Comparison of ENCODE assay signal across 12 mouse cellular contexts in the genomic region with DNA sequence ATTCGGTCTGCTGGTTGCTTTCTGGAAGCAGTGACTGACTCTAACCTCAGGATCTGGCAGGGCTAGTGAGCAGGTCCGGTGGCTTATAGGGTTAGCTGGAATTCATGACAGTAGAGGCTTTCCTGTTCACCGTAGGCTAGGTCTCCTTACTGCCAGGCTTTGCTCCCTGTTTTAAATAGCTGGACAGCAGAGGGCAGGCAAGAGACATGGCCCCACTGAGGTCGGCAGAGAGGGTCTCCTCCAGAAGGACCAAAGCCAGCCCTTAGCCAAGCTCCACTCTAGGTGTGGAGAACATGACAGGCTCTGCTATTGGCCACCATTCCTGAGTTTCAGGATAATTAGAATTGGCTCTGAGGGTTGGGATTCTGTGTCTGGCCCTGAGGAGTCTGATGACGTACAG.
DNase-seq lines count a peak whose midpoint lies in the region; ATAC-seq and TF ChIP-seq lines count a peak whose summit lies in the region.
"Had no signal": no experiment of that assay in that cellular context is flagged by ENCODE, and none has a peak within 500 bp of the region (broad histone marks: within the 10 kb centered on the region; RNA-seq: fewer than 3 reads in every experiment).

No protein-coding gene starts in this region.

- no peak overlapping the region for H3K9ac ChIP-seq in intestine, postnatal 0 days (ENCODE audit: low read depth, low read length)
- H3K9ac ChIP-seq in intestine, embryonic 15.5 days, result no peak overlapping the region
- H3K9ac ChIP-seq in liver, embryonic 14.5 days (replicated peaks), result no peak overlapping the region
- H3K9ac ChIP-seq in liver, embryonic 12.5 days, result no peak overlapping the region
- no peak overlapping the region for H3K9ac ChIP-seq in MEL (ENCODE audit: control insufficient read depth, low read depth, low read length, poor library complexity, severe bottlenecking)
- H3K9ac ChIP-seq: hindbrain, embryonic 14.5 days; liver, embryonic 15.5 days had no signal

- no peaks in the 10 kb centered on the region for H3K79me2 ChIP-seq in MEL (ENCODE audit: control insufficient read depth, insufficient read depth, low read length, poor library complexity)

- ATAC-seq in intestine, postnatal 0 days, result no peak
- ATAC-seq in intestine, embryonic 15.5 days, result no peak
- no peak for ATAC-seq in liver, embryonic 14.5 days (ENCODE audit: insufficient read depth)
- ATAC-seq in liver, embryonic 12.5 days, result no peak

- no peak overlapping the region for H3K27ac ChIP-seq in intestine, postnatal 0 days (ENCODE audit: low read depth, low read length)
- H3K27ac ChIP-seq in intestine, embryonic 15.5 days, result no peak overlapping the region
- H3K27ac ChIP-seq in liver, embryonic 14.5 days, result no peak overlapping the region
- H3K27ac ChIP-seq in liver, embryonic 12.5 days, result no peak overlapping the region
- no peak overlapping the region for H3K27ac ChIP-seq in MEL (ENCODE audit: control insufficient read depth, low read depth, low read length)
- no peak overlapping the region for H3K27ac ChIP-seq in embryonic facial prominence, embryonic 10.5 days (replicated peaks)
- H3K27ac ChIP-seq: hindbrain, embryonic 14.5 days; liver, embryonic 15.5 days had no signal

- intact Hi-C loops in left cerebral cortex, postnatal 25 days (cut with DNase I), result no loop called here

- DNase-seq in liver, embryonic 14.5 days (ENCODE audit: low read depth in 3 of 3, low spot score in 3 of 3), result no peak
- peak; percentile 28 for DNase-seq in MEL (ENCODE audit: low read depth, low spot score)
- peak; percentile 26 for DNase-seq in embryonic facial prominence, embryonic 10.5 days (ENCODE audit: low spot score)
- DNase-seq in left cerebral cortex, postnatal 25 days (ENCODE audit: low spot score in 2 of 2), result no peak
- DNase-seq: spleen, adult 18-20 months; thymus, adult 2 months had no signal

- TF ChIP-seq EP300 in liver, embryonic 14.5 days (IDR thresholded peaks at IDR 0.05; ENCODE audit: low read depth), result no peak
- no peak for TF ChIP-seq EP300 in MEL (IDR thresholded peaks at IDR 0.05; ENCODE audit: low read depth in 1 of 2, low read length in 2 of 2)

- H3K27me3 ChIP-seq in intestine, postnatal 0 days (replicated peaks; ENCODE audit: control insufficient read depth, insufficient read depth, low read length), result no peaks in the 10 kb centered on the region
- H3K27me3 ChIP-seq in intestine, embryonic 15.5 days (replicated peaks), result no peaks in the 10 kb centered on the region
- H3K27me3 ChIP-seq in liver, embryonic 14.5 days (ENCODE audit: control insufficient read depth, insufficient read depth, low read length), result no peaks in the 10 kb centered on the region
- no peaks in the 10 kb centered on the region for H3K27me3 ChIP-seq in liver, embryonic 12.5 days (replicated peaks)
- no peaks in the 10 kb centered on the region for H3K27me3 ChIP-seq in MEL (ENCODE audit: control insufficient read depth in 1 of 2, insufficient read depth in 2 of 2, low read length in 2 of 2)
- H3K27me3 ChIP-seq in embryonic facial prominence, embryonic 10.5 days (replicated peaks; ENCODE audit: low read depth, poor library complexity, severe bottlenecking), result no peaks in the 10 kb centered on the region; the same call in 1 of the 2 replicates
- H3K27me3 ChIP-seq: liver, embryonic 15.5 days had no signal

- no peak overlapping the region for H3K4me3 ChIP-seq in intestine, postnatal 0 days (ENCODE audit: low read depth, low read length)
- H3K4me3 ChIP-seq in intestine, embryonic 15.5 days (replicated peaks), result no peak overlapping the region
- H3K4me3 ChIP-seq in liver, embryonic 14.5 days (ENCODE audit: insufficient read depth in 1 of 2, low read depth in 2 of 2, low read length in 2 of 2), result no peak overlapping the region
- H3K4me3 ChIP-seq in liver, embryonic 12.5 days, result no peak overlapping the region
- no peak overlapping the region for H3K4me3 ChIP-seq in MEL (ENCODE audit: control insufficient read depth in 1 of 2, insufficient read depth in 1 of 2, low read depth in 2 of 2, low read length in 2 of 2)
- no peak overlapping the region for H3K4me3 ChIP-seq in embryonic facial prominence, embryonic 10.5 days
- H3K4me3 ChIP-seq: erythroblast, embryonic 14.5 days; liver, embryonic 15.5 days had no signal

- no peaks in the 10 kb centered on the region for H3K9me3 ChIP-seq in intestine, postnatal 0 days (ENCODE audit: control insufficient read depth)
- no peaks in the 10 kb centered on the region for H3K9me3 ChIP-seq in intestine, embryonic 15.5 days
- H3K9me3 ChIP-seq in liver, embryonic 14.5 days (ENCODE audit: control insufficient read depth, low read length), result no peaks in the 10 kb centered on the region
- no peaks in the 10 kb centered on the region for H3K9me3 ChIP-seq in liver, embryonic 12.5 days (replicated peaks)
- no peaks in the 10 kb centered on the region for H3K9me3 ChIP-seq in MEL (replicated peaks; ENCODE audit: insufficient read depth, low read length)
- H3K9me3 ChIP-seq in embryonic facial prominence, embryonic 10.5 days, result no peaks in the 10 kb centered on the region
- H3K9me3 ChIP-seq: liver, embryonic 15.5 days had no signal

- H3K4me2 ChIP-seq in intestine, postnatal 0 days (replicated peaks; ENCODE audit: low read depth), result no peak overlapping the region
- no peak overlapping the region for H3K4me2 ChIP-seq in intestine, embryonic 15.5 days (replicated peaks)
- H3K4me2 ChIP-seq in liver, embryonic 14.5 days (ENCODE audit: low read depth), result no peak overlapping the region
- H3K4me2 ChIP-seq in liver, embryonic 12.5 days, result no peak overlapping the region
- H3K4me2 ChIP-seq: hindbrain, embryonic 14.5 days; liver, embryonic 15.5 days had no signal

- 72% methylated on average over 5 of the region's 5 CpGs for WGBS in intestine, postnatal 0 days
- WGBS in intestine, embryonic 15.5 days, result 67% methylated on average over 5 of the region's 5 CpGs
- 47% methylated on average over 5 of the region's 5 CpGs for WGBS in liver, embryonic 14.5 days (ENCODE audit: insufficient replicate concordance)
- WGBS in liver, embryonic 12.5 days (ENCODE audit: insufficient replicate concordance), result 50% methylated on average over 5 of the region's 5 CpGs
- WGBS in embryonic facial prominence, embryonic 10.5 days, result 68% methylated on average over 5 of the region's 5 CpGs

- TF ChIP-seq RAD21 in MEL (IDR thresholded peaks at IDR 0.05; ENCODE audit: low read depth, low read length), result peak; percentile 56

- no peaks in the 10 kb centered on the region for H3K36me3 ChIP-seq in intestine, postnatal 0 days (ENCODE audit: control insufficient read depth, insufficient read depth)
- H3K36me3 ChIP-seq in intestine, embryonic 15.5 days, result no peaks in the 10 kb centered on the region
- no peaks in the 10 kb centered on the region for H3K36me3 ChIP-seq in liver, embryonic 14.5 days (replicated peaks; ENCODE audit: control insufficient read depth, insufficient read depth, low read depth)
- no peaks in the 10 kb centered on the region for H3K36me3 ChIP-seq in liver, embryonic 12.5 days
- peaks cover 0 to 16% of the 10 kb centered on the region in 2 experiments; a peak in 2 of 4 replicates for H3K36me3 ChIP-seq in MEL (ENCODE audit: control insufficient read depth in 1 of 2, insufficient read depth in 2 of 2, low read length in 2 of 2)
- no peaks in the 10 kb centered on the region for H3K36me3 ChIP-seq in embryonic facial prominence, embryonic 10.5 days (replicated peaks)
- H3K36me3 ChIP-seq: liver, embryonic 15.5 days had no signal

- TF ChIP-seq POLR2A in MEL (IDR thresholded peaks at IDR 0.05; ENCODE audit: control insufficient read depth in 1 of 2, insufficient read depth in 1 of 2, low read depth in 1 of 2, low read length in 2 of 2, poor library complexity in 1 of 2), result no peak

- H3K4me1 ChIP-seq in intestine, postnatal 0 days (replicated peaks; ENCODE audit: control insufficient read depth, insufficient read depth, low read length), result no peaks in the 10 kb centered on the region
- H3K4me1 ChIP-seq in intestine, embryonic 15.5 days (replicated peaks), result no peaks in the 10 kb centered on the region; the same call in 1 of the 2 replicates
- peaks cover 0 to 7% of the 10 kb centered on the region in 2 experiments; a peak in 1 of 4 replicates for H3K4me1 ChIP-seq in liver, embryonic 14.5 days (replicated peaks; ENCODE audit: control insufficient read depth in 2 of 2, insufficient read depth in 2 of 2, low read length in 1 of 2)
- peaks cover 24% of the 10 kb centered on the region for H3K4me1 ChIP-seq in liver, embryonic 12.5 days
- peaks cover 6 to 22% of the 10 kb centered on the region in 2 experiments for H3K4me1 ChIP-seq in MEL (ENCODE audit: control insufficient read depth in 1 of 2, insufficient read depth in 2 of 2, low read length in 2 of 2)
- H3K4me1 ChIP-seq in embryonic facial prominence, embryonic 10.5 days, result 0 out of 2 replicates have a peak, but pooled peaks cover 5% of the 10 kb centered on the region

- TF ChIP-seq CTCF in intestine, postnatal 0 days (IDR thresholded peaks at IDR 0.05; ENCODE audit: low read depth), result peak; percentile 52
- peak; percentile 35 for TF ChIP-seq CTCF in liver, embryonic 14.5 days (IDR thresholded peaks at IDR 0.05; ENCODE audit: low read depth)
- peak; percentile 46 to 67 (median 57) for TF ChIP-seq CTCF in MEL (IDR thresholded peaks at IDR 0.05 in 2 of 3, conservative IDR thresholded peaks at IDR 0.05 in 1 of 3; ENCODE audit: control insufficient read depth in 1 of 3, insufficient read depth in 1 of 3, low read depth in 2 of 3, low read length in 3 of 3, poor library complexity in 1 of 3, severe bottlenecking in 1 of 3)

TF ChIP-seq in MEL, 35 proteins besides CTCF, POLR2A, EP300 and RAD21:
- TF ChIP-seq ETS1 (IDR thresholded peaks at IDR 0.05; ENCODE audit: low read depth, low read length), result no peak
- TF ChIP-seq ELF1 (IDR thresholded peaks at IDR 0.05; ENCODE audit: low read depth, low read length), result no peak
- no peak for TF ChIP-seq HCFC1 (IDR thresholded peaks at IDR 0.05; ENCODE audit: low read depth, low read length)
- TF ChIP-seq SMC3 (IDR thresholded peaks at IDR 0.05; ENCODE audit: low read depth, low read length), result peak; percentile 58
- TF ChIP-seq GABPA (IDR thresholded peaks at IDR 0.05; ENCODE audit: low read depth, low read length), result no peak
- peak; percentile 61; the same call in 1 of the 2 replicates for TF ChIP-seq ZC3H11A (IDR thresholded peaks at IDR 0.05; ENCODE audit: low read depth, low read length)
- no peak for TF ChIP-seq TAL1 (IDR thresholded peaks at IDR 0.05; ENCODE audit: low read length)

Comparison
In these comparisons a context has a peak if more than half of its experiments do, and no peak if none do; other contexts are left out.
1. DNase-seq: peak in MEL (single experiment) and embryonic facial prominence, embryonic 10.5 days (single experiment); none in liver, embryonic 14.5 days (0 of 3) and left cerebral cortex, postnatal 25 days (0 of 2).
2. Peak in every context shown above with its lines, with median percentiles within 50 percentile points of each other: CTCF ChIP-seq.